Mouse (Mus musculus) heart, embryonic 11.5 days (tissue): Measurements from ENCODE around the gene Rras2. TPM values are rescaled to one million over a fixed set of nuclear protein-coding genes. Genes with fewer than 3 reads are reported as not detected.

Experiments
- ATAC-seq: fragments of 200-750 bp; cut with Nextera tagmentation; replicated peaks from 2 replicates; pipeline ENCODE4 v1.8.0; 2017; ENCODE audit warnings: moderate library complexity; ENCODE audit not compliant: insufficient number of reproducible peaks, low FRiP score, low TSS enrichment
- H3K27ac ChIP-seq: fragments of 300-500 bp; sonication (generic); 2 replicates; pipeline ENCODE4 v1.5.1; 2014; ENCODE audit warnings: mild to moderate bottlenecking, low read depth, low read length
- H3K27me3 ChIP-seq: fragments of 300-500 bp; sonication (generic); 2 replicates; pipeline ENCODE4 v1.6.1; 2014; ENCODE audit warnings: mild to moderate bottlenecking, low read length, mixed read lengths; ENCODE audit not compliant: control insufficient read depth, insufficient read depth
- H3K36me3 ChIP-seq: fragments of 300-500 bp; sonication (generic); 2 replicates; pipeline ENCODE4 v1.6.1; 2014; ENCODE audit warnings: mild to moderate bottlenecking, low read length, moderate library complexity, mixed read lengths; ENCODE audit not compliant: control insufficient read depth, insufficient read depth
- H3K4me1 ChIP-seq: fragments of 300-500 bp; sonication (generic); 2 replicates; pipeline ENCODE4 v1.6.1; 2014; ENCODE audit warnings: low read length; ENCODE audit not compliant: control insufficient read depth, insufficient read depth
- H3K4me2 ChIP-seq: fragments of 300-500 bp; sonication (generic); 2 replicates; pipeline ENCODE4 v1.6.1; 2014; ENCODE audit warnings: mild to moderate bottlenecking, moderate library complexity
- H3K4me3 ChIP-seq: fragments of 300-500 bp; sonication (generic); 2 replicates; pipeline ENCODE4 v1.5.1; 2014; ENCODE audit warnings: low read depth, low read length
- H3K9ac ChIP-seq: fragments of 300-500 bp; sonication (generic); 2 replicates; pipeline ENCODE4 v1.6.1; 2014; ENCODE audit warnings: mild to moderate bottlenecking, low read depth, low read length, moderate library complexity
- H3K9me3 ChIP-seq: fragments of 300-500 bp; sonication (generic); replicated peaks from 2 replicates; pipeline ENCODE4 v1.6.1; 2016; ENCODE audit warnings: low read length; ENCODE audit not compliant: control insufficient read depth
- WGBS: fragments of 180-500 bp; shearing (Covaris S2); extraction: QIAGEN DNeasy Blood & Tissue Kit; methylation state at CpG from one replicate; pipeline ENCODE4 v1.1.7; 2014; ENCODE audit not compliant: insufficient replicate concordance; 5-methylcytosine and 5-hydroxymethylcytosine counted together
- polyA plus RNA-seq: library from polyadenylated mRNA; unstranded; fragments of >200 nt; fragmentation: Nextera tagmentation; extraction: Ambion mirVana; gene quantifications from 2 replicates; pipeline ENCODE4 v1.2.1, GENCODE M21; 2014

The Rras2 gene
- polyA plus RNA-seq, 1 experiment from 2014 or later: 53.9 TPM

- Histone ChIP-seq H3K4me3 (no peak overlapping the region), H3K4me2 (peak overlapping the region; percentile 36), H3K27me3 (no peaks in the 10 kb centered on the region), H3K9ac (no peak overlapping the region), H3K27ac (no peak overlapping the region), H3K4me1 (peaks cover 63% of the 10 kb centered on the region), H3K9me3 (no peaks in the 10 kb centered on the region), H3K36me3 (no peaks in the 10 kb centered on the region)
- WGBS: 71% methylated on average over 24 of the region's 24 CpGs
- no peak for ATAC-seq
These were observed 13.8 kb downstream of the Rras2 start for GRCm38 (mm10) chr7:114103629-114104347.

GRCm38 (mm10) chr7:114103152-114103551, 14.4 kb downstream of the Rras2 start:
- Histone ChIP-seq H3K36me3 (no peaks in the 10 kb centered on the region), H3K4me3 (no peak overlapping the region), H3K27me3 (no peaks in the 10 kb centered on the region), H3K9me3 (no peaks in the 10 kb centered on the region), H3K4me1 (peaks cover 63% of the 10 kb centered on the region), H3K9ac (no peak overlapping the region), H3K4me2 (no peak overlapping the region), H3K27ac (no peak overlapping the region)
- 81% methylated on average over 4 of the region's 4 CpGs for WGBS
- no peak for ATAC-seq

DNA sequence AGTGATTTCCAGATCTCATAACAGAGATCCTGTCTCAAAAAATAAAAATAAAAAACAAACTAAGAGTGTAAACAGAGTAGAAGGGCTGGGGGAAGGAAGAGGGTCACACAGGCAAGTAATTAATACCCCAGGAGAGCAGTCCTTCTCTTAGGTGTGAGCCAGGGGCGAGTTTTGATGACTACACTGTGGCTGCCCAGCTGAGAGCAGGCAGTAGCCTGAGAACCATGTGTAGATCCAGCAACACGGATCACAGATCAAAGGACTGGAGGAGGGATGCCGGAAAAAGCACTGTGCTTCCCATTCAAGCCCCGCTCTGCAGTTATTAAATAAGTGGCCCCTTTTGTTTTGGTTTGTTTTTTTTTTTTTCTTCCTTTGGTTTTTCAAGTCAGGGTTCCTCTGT, 15.0 kb downstream of the Rras2 start:
- 51% methylated on average over 4 of the region's 4 CpGs for WGBS
- Histone ChIP-seq H3K27me3 (no peaks in the 10 kb centered on the region), H3K27ac (0 out of 2 replicates have a peak overlapping the region, but pooled peaks have one; percentile 15), H3K4me3 (no peak overlapping the region), H3K9me3 (no peaks in the 10 kb centered on the region), H3K9ac (no peak overlapping the region), H3K4me1 (peaks cover 60% of the 10 kb centered on the region), H3K36me3 (no peaks in the 10 kb centered on the region), H3K4me2 (no peak overlapping the region)
- ATAC-seq: no peak

- Histone ChIP-seq H3K9me3 (no peaks in the 10 kb centered on the region), H3K4me2 (no peak overlapping the region), H3K27me3 (no peaks in the 10 kb centered on the region), H3K9ac (no peak overlapping the region), H3K4me3 (no peak overlapping the region), H3K4me1 (peaks cover 61% of the 10 kb centered on the region), H3K27ac (peak overlapping the region; percentile 7; the same call in 1 of the 2 replicates), H3K36me3 (no peaks in the 10 kb centered on the region)
- 30% methylated on average over 3 of the region's 3 CpGs for WGBS
- ATAC-seq: no peak
These were observed 16.2 kb downstream of the Rras2 start for GRCm38 (mm10) chr7:114101412-114101811.

GRCm38 (mm10) chr7:114093548-114094174, 23.9 kb downstream of the Rras2 start:
- H3K27me3 ChIP-seq: no peaks in the 10 kb centered on the region
- H3K9ac ChIP-seq: no peak overlapping the region
- no peak overlapping the region for H3K27ac ChIP-seq
- H3K4me3 ChIP-seq: no peak overlapping the region
- H3K36me3 ChIP-seq: no peaks in the 10 kb centered on the region
- no peaks in the 10 kb centered on the region for H3K9me3 ChIP-seq
- peaks cover 41% of the 10 kb centered on the region for H3K4me1 ChIP-seq
- WGBS: 75% methylated on average over 8 of the region's 8 CpGs
- no peak for ATAC-seq
- no peak overlapping the region for H3K4me2 ChIP-seq

DNA sequence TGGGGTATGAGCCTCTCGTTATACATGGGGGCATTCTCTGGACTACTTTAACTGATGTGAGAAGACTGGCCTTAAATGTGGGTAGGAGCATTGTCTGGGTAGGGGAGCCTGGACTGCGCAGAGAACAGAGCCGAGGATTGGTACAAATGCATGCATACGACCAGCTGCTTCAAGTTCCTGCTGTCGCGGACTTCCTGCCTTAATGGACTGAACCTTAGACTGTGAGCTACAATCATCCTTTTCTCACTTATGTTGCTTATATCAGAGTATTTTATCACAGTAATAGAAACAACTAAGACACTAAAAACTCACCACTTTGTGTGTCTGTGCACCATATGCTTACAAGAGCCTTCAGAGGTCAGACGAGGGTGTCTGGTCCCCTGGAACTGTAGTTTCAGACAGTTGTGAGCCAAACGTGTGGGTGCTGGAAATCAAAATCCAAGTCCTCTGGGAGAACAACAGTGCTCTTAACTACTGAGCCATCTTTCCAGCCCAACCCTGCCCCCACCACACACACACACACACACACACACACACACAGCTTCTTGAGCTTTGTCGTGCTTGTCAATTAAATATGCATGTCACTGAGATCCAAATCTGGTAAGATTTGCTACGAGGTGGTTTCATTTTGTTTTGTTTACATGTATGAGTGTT, 26.6 kb downstream of the Rras2 start:
- no peak overlapping the region for H3K9ac ChIP-seq
- H3K4me2 ChIP-seq: no peak overlapping the region
- no peak for ATAC-seq
- no peak overlapping the region for H3K4me3 ChIP-seq
- no peaks in the 10 kb centered on the region for H3K36me3 ChIP-seq
- H3K4me1 ChIP-seq: peaks cover 55% of the 10 kb centered on the region
- H3K27ac ChIP-seq: no peak overlapping the region
- no peaks in the 10 kb centered on the region for H3K9me3 ChIP-seq
- WGBS: 67% methylated on average over 10 of the region's 10 CpGs
- no peaks in the 10 kb centered on the region for H3K27me3 ChIP-seq

GRCm38 (mm10) chr7:114090231-114090630, 27.4 kb downstream of the Rras2 start:
- H3K4me1 ChIP-seq: peaks cover 47% of the 10 kb centered on the region
- 83% methylated on average over 3 of the region's 3 CpGs for WGBS
- no peak overlapping the region for H3K9ac ChIP-seq
- H3K9me3 ChIP-seq: no peaks in the 10 kb centered on the region
- ATAC-seq: no peak
- H3K4me2 ChIP-seq: no peak overlapping the region
- no peaks in the 10 kb centered on the region for H3K36me3 ChIP-seq
- H3K27ac ChIP-seq: no peak overlapping the region
- H3K4me3 ChIP-seq: no peak overlapping the region
- H3K27me3 ChIP-seq: no peaks in the 10 kb centered on the region

DNA sequence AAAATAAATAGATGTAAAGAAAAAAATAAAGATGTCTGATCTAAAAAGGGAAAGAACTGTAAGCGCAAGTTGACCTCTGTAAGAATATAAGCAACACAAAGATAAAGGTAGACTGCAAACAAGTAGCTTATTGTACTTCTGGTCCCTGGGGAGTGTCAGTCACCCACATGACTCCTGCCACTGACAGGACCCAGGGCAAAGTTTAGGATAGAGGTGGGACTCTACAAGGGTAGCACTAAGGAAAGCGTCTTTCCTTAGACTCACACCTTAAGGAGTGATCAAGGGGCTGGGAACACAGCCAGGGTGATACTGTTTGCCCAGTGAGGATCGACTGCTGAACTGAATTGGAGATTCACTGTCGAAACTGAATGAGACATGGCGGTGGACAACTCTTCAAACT, 28.7 kb downstream of the Rras2 start:
- no peak overlapping the region for H3K9ac ChIP-seq
- H3K27ac ChIP-seq: no peak overlapping the region
- H3K4me2 ChIP-seq: peak overlapping the region; percentile 19; the same call in 1 of the 2 replicates
- peaks cover 50% of the 10 kb centered on the region for H3K4me1 ChIP-seq
- H3K36me3 ChIP-seq: no peaks in the 10 kb centered on the region
- ATAC-seq: no peak
- no peak overlapping the region for H3K4me3 ChIP-seq
- no peaks in the 10 kb centered on the region for H3K27me3 ChIP-seq
- no peaks in the 10 kb centered on the region for H3K9me3 ChIP-seq
- 43% methylated on average over 5 of the region's 5 CpGs for WGBS
